Mouse (Mus musculus) heart, embryonic 13.5 days (tissue): ENCODE measurements around the gene Olfr820. TPM values are rescaled to one million over a fixed set of nuclear protein-coding genes. Genes with fewer than 3 reads are reported as not detected.
"Not testable (repeated sequence)": the region's sequence is repeated elsewhere in the genome, so short reads cannot be mapped to it uniquely, and the experiment has no call there.

Experiments
- ATAC-seq: fragments of 200-750 bp; cut with Nextera tagmentation; 2 replicates; pipeline ENCODE4 v1.8.0; 2017; ENCODE audit warnings: moderate TSS enrichment; ENCODE audit not compliant: insufficient number of reproducible peaks, low FRiP score, low TSS enrichment; ENCODE audit errors: extremely low read depth
- H3K27ac ChIP-seq: fragments of 300-500 bp; sonication (generic); replicated peaks from 2 replicates; pipeline ENCODE4 v1.5.1; 2015; ENCODE audit warnings: moderate library complexity, mild to moderate bottlenecking, inconsistent platforms
- H3K27me3 ChIP-seq: fragments of 300-500 bp; sonication (generic); replicated peaks from 2 replicates; pipeline ENCODE4 v1.6.1; 2015; ENCODE audit warnings: mild to moderate bottlenecking, inconsistent platforms
- H3K36me3 ChIP-seq: fragments of 300-500 bp; sonication (generic); 2 replicates; pipeline ENCODE4 v1.6.1; 2015; ENCODE audit warnings: mild to moderate bottlenecking, inconsistent platforms
- H3K4me1 ChIP-seq: fragments of 300-500 bp; sonication (generic); 2 replicates; pipeline ENCODE4 v1.6.1; 2015; ENCODE audit warnings: inconsistent platforms
- H3K4me2 ChIP-seq: fragments of 300-500 bp; sonication (generic); 2 replicates; pipeline ENCODE4 v1.6.1; 2015; ENCODE audit warnings: inconsistent platforms, mild to moderate bottlenecking, moderate library complexity
- H3K4me3 ChIP-seq: fragments of 300-500 bp; sonication (generic); 2 replicates; pipeline ENCODE4 v1.5.1; 2015; ENCODE audit warnings: moderate library complexity, mild to moderate bottlenecking, inconsistent platforms
- H3K9ac ChIP-seq: fragments of 300-500 bp; sonication (generic); 2 replicates; pipeline ENCODE4 v1.6.1; 2015; ENCODE audit warnings: inconsistent platforms, mild to moderate bottlenecking, moderate library complexity
- H3K9me3 ChIP-seq: fragments of 300-500 bp; sonication (generic); 2 replicates; pipeline ENCODE4 v1.6.1; 2016; ENCODE audit warnings: inconsistent platforms
- WGBS: fragments of 180-500 bp; shearing (Covaris S2); methylation state at CpG from one replicate; pipeline ENCODE4 v1.1.7; 2015; ENCODE audit warnings: mixed read lengths; 5-methylcytosine and 5-hydroxymethylcytosine counted together
- polyA plus RNA-seq: library from polyadenylated mRNA; unstranded; fragments of >200 nt; fragmentation: Nextera tagmentation; extraction: Ambion mirVana; gene quantifications from 2 replicates; pipeline ENCODE4 v1.2.1, GENCODE M21; 2015

The Olfr820 gene
- polyA plus RNA-seq = not detected in 2 replicates

DNA sequence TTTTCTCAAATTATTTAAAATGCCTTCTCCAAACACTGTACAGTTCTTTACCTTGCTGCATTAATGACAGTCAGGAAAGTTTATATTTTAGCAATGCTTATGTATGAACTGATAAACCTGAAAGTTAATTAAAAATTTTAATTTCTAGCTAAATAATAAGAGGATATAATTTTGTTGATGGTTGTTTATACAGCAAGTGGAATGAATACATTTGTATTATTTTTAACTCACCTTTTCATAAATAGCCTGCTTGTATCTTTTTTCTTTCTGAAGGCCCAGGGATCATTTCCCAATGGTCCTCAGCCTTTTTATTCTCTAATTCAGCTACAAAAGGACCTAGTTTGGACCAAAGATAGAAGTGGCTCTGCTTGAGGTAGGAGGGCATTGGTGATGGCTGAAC lies at the start of gene Olfr820:
TSS of gene Olfr820 (plus strand) at position 301 of the 400 bp plus-strand sequence.
- Histone ChIP-seq H3K4me1 (no peaks in the 10 kb centered on the region), H3K9ac (no peak within 1 kb of the TSS), H3K9me3 (no peaks in the 10 kb centered on the region), H3K27ac (no peak within 1 kb of the TSS), H3K4me3 (no peak within 1 kb of the TSS), H3K27me3 (no peaks in the 10 kb centered on the region), H3K36me3 (no peaks in the 10 kb centered on the region), H3K4me2 (no peak within 1 kb of the TSS)
- no peak for ATAC-seq

- not testable (repeated sequence) for H3K4me2 ChIP-seq, H3K27me3 ChIP-seq, H3K9ac ChIP-seq, H3K4me1 ChIP-seq, H3K9me3 ChIP-seq, ATAC-seq, H3K36me3 ChIP-seq, H3K4me3 ChIP-seq, H3K27ac ChIP-seq
- WGBS = 94% methylated on average over 2 of the region's 3 CpGs
These were observed 46.2 kb upstream of the Olfr820 start for GRCm38 (mm10) chr10:129966232-129966631.

- H3K36me3 ChIP-seq, H3K4me1 ChIP-seq, H3K27me3 ChIP-seq, H3K9me3 ChIP-seq, ATAC-seq, H3K9ac ChIP-seq, H3K4me2 ChIP-seq, H3K27ac ChIP-seq, H3K4me3 ChIP-seq: not testable (repeated sequence)
- 72% methylated on average over 2 of the region's 2 CpGs for WGBS
These were observed 45.3 kb upstream of the Olfr820 start, which contains the start of gene Olfr819 for GRCm38 (mm10) chr10:129967166-129967565. Olfr819 (minus strand) TSS chr10:129967266.

DNA sequence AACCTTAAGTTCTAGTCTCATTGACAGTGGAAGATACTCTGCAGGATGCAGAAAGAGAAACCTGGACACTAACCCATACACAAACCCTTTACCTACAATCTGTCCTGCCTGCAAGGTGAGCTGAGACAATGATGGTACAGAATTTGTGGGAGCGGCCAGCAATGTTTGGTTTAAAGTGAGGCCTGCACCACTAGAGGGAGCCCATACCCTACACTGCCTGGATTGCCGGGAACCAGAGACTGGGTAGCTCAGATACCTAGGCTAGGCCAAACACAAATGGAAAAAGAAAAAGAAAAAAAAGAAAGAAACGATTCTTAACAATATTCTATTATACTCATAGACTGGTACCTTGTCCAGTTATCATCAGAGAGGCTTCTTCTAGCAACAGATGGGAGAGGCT lies 39.4 kb upstream of the Olfr820 start:
- H3K36me3 ChIP-seq, H3K4me1 ChIP-seq, H3K4me2 ChIP-seq, H3K27ac ChIP-seq, ATAC-seq, H3K9ac ChIP-seq, H3K4me3 ChIP-seq, H3K9me3 ChIP-seq, H3K27me3 ChIP-seq: not testable (repeated sequence)
- no CpG with 5 or more reads among the region's 3 CpGs for WGBS

DNA sequence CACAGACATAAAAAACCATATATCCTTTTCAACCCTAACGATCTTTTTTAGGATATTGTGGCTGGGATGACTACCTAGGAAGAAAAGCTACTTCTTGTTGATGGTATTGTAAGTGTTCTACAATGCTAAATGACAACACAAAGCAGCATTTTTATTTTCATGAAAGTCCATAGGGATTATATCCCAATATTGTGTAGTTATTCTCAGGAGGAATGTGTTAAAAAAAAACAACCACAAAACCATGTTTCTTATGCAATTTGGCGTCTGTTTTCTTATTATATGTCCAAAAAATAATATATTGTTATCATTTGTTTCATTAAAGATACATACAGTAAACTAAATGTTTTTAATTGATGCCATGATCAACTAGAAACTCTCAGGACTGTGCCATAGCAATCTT lies 36.4 kb upstream of the Olfr820 start, which contains the start of gene Olfr247:
TSS of gene Olfr247 (minus strand) at position 101 of the 400 bp plus-strand sequence.
- not testable (repeated sequence) for H3K27ac ChIP-seq, ATAC-seq, H3K4me1 ChIP-seq, H3K9ac ChIP-seq, H3K27me3 ChIP-seq, H3K9me3 ChIP-seq, H3K36me3 ChIP-seq, H3K4me3 ChIP-seq, H3K4me2 ChIP-seq
- no CpG with 5 or more reads among the region's 2 CpGs for WGBS

- H3K4me3 ChIP-seq = not testable (repeated sequence)
These were observed 30.6 kb upstream of the Olfr820 start for GRCm38 (mm10) chr10:129981867-129982266.

DNA sequence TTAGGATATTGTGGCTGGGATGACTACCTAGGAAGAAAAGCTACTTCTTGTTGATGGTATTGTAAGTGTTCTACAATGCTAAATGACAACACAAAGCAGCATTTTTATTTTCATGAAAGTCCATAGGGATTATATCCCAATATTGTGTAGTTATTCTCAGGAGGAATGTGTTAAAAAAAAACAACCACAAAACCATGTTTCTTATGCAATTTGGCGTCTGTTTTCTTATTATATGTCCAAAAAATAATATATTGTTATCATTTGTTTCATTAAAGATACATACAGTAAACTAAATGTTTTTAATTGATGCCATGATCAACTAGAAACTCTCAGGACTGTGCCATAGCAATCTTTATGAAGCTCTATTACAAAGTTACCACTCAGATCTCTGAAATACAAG lies 27.5 kb upstream of the Olfr820 start, which contains the start of gene Gm10310:
TSS of gene Gm10310 (minus strand) at position 101 of the 400 bp plus-strand sequence.
- not testable (repeated sequence) for ATAC-seq

More at GRCm38 (mm10) chr10:129981867-129982266, 30.6 kb upstream of the Olfr820 start:
- not testable (repeated sequence) for H3K4me2 ChIP-seq, H3K36me3 ChIP-seq, H3K9ac ChIP-seq, H3K27me3 ChIP-seq, ATAC-seq, H3K9me3 ChIP-seq, H3K4me1 ChIP-seq, H3K27ac ChIP-seq
- no CpG with 5 or more reads among the region's 3 CpGs for WGBS

GRCm38 (mm10) chr10:130004104-130004503 lies 8.3 kb upstream of the Olfr820 start:
- 72% methylated on average over 4 of the region's 4 CpGs for WGBS
- not testable (repeated sequence) for H3K4me3 ChIP-seq, H3K9me3 ChIP-seq, ATAC-seq, H3K27me3 ChIP-seq, H3K36me3 ChIP-seq, H3K4me2 ChIP-seq, H3K4me1 ChIP-seq, H3K27ac ChIP-seq, H3K9ac ChIP-seq

More for the DNA sequence above, 27.5 kb upstream of the Olfr820 start, which contains the start of gene Gm10310:
- not testable (repeated sequence) for H3K9ac ChIP-seq, H3K4me1 ChIP-seq, H3K4me2 ChIP-seq, H3K27ac ChIP-seq, H3K36me3 ChIP-seq, H3K9me3 ChIP-seq, H3K4me3 ChIP-seq, H3K27me3 ChIP-seq
- WGBS = no CpG with 5 or more reads among the region's 1 CpGs

- WGBS = 70% methylated on average over 4 of the region's 4 CpGs
These were observed 7.1 kb upstream of the Olfr820 start for GRCm38 (mm10) chr10:130005366-130005765.

DNA sequence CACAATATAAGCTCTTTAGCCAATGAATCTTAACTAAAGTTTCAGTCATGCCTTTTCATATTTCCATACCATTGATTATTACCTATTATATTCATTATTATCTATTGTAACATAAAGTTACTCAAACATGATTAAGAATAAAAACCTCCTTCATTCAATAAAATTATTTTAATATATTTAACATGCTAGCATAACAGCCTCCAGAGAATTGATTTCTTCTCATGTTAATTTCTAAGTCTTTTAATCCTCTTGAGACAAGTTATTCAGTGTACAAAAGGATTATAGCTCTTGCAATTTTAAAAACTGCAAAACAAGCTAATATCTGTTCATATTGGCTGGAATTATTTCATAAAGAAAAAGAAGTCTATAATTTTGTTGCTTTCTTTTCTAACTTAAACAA lies 17.6 kb downstream of the Olfr820 start, which contains the start of gene Olfr821:
TSS of gene Olfr821 (plus strand) at position 301 of the 400 bp plus-strand sequence.
- Histone ChIP-seq H3K9me3 (no peaks in the 10 kb centered on the region), H3K4me1 (no peaks in the 10 kb centered on the region), H3K4me3 (no peak within 1 kb of the TSS), H3K4me2 (no peak within 1 kb of the TSS), H3K27me3 (no peaks in the 10 kb centered on the region), H3K36me3 (no peaks in the 10 kb centered on the region), H3K27ac (no peak within 1 kb of the TSS), H3K9ac (no peak within 1 kb of the TSS)
- ATAC-seq = no peak

More at GRCm38 (mm10) chr10:130005366-130005765, 7.1 kb upstream of the Olfr820 start:
- H3K27me3 ChIP-seq, H3K9me3 ChIP-seq, ATAC-seq, H3K36me3 ChIP-seq, H3K27ac ChIP-seq, H3K4me1 ChIP-seq, H3K9ac ChIP-seq, H3K4me2 ChIP-seq, H3K4me3 ChIP-seq: not testable (repeated sequence)

DNA sequence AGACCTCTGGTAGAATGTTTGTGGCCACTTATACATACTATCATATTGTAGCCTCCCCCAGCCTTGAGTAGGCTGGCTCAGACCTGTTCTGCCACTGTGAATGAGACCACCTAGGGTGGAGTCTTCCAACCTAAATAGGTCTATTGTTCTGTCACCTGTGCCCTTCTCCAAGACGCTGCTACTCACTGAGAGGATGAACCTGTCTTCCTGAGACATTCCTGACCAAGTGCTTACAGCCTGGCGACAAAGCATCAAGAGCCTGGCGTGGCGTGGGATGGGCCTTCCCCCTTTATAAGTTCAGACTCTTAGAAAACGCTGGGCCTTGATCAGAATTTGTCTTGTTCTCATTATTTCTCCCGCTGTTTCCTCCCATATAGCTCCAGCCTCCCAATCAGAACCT lies 24.7 kb downstream of the Olfr820 start:
- Histone ChIP-seq H3K27ac (no peak overlapping the region), H3K9ac (no peak overlapping the region), H3K4me3 (no peak overlapping the region), H3K27me3 (no peaks in the 10 kb centered on the region), H3K36me3 (no peaks in the 10 kb centered on the region), H3K9me3 (no peaks in the 10 kb centered on the region), H3K4me2 (no peak overlapping the region), H3K4me1 (no peaks in the 10 kb centered on the region)
- no peak for ATAC-seq
- WGBS = 67% methylated on average over 6 of the region's 6 CpGs
